Comparison of ENCODE assay signal across 21 mouse cellular contexts in genomic region chr13:85359621-85360020, GRCm38 (mm10).
DNase-seq lines count a peak whose midpoint lies in the region; ATAC-seq and TF ChIP-seq lines count a peak whose summit lies in the region.
"Had no signal": no experiment of that assay in that cellular context is flagged by ENCODE, and none has a peak within 500 bp of the region (broad histone marks: within the 10 kb centered on the region; RNA-seq: fewer than 3 reads in every experiment).

No protein-coding gene starts in this region.

- H3K4me1 ChIP-seq in embryonic fibroblast, embryonic 13.5 days (ENCODE audit: control insufficient read depth, insufficient read depth, low read length): peaks cover 5% of the 10 kb centered on the region
- H3K4me1 ChIP-seq: embryonic facial prominence, embryonic 10.5 days; forebrain, embryonic 15.5 days; heart, embryonic 12.5 days; hindbrain, embryonic 10.5 days; hindbrain, embryonic 15.5 days had no signal

- peak; percentile 50; the same call in 1 of the 2 replicates for ATAC-seq in frontal cortex, adult (ENCODE audit: low TSS enrichment)
- peak; percentile 34 for ATAC-seq in activated CD4-positive, CD25-positive, alpha-beta regulatory T cell, adult 4 months
- ATAC-seq: forebrain, embryonic 15.5 days; intestine, postnatal 0 days had no signal

- no peak for TF ChIP-seq CTCF in embryonic fibroblast, embryonic 13.5 days (IDR thresholded peaks at IDR 0.05; ENCODE audit: borderline replicate concordance, insufficient read depth, low read length)

- H3K36me3 ChIP-seq in myocyte (ENCODE audit: control insufficient read depth, insufficient read depth): no peaks in the 10 kb centered on the region
- H3K36me3 ChIP-seq: embryonic facial prominence, embryonic 10.5 days; forebrain, embryonic 15.5 days; heart, embryonic 12.5 days; hindbrain, embryonic 10.5 days; hindbrain, embryonic 15.5 days had no signal

- no peaks in the 10 kb centered on the region for H3K27me3 ChIP-seq in myocyte (ENCODE audit: control insufficient read depth, insufficient read depth, insufficient read length)
- H3K27me3 ChIP-seq: forebrain, embryonic 15.5 days; heart, embryonic 12.5 days; hindbrain, embryonic 15.5 days; Patski had no signal

- H3K79me2 ChIP-seq in myocyte (ENCODE audit: control insufficient read depth, insufficient read depth): no peaks in the 10 kb centered on the region

- DNase-seq in frontal cortex, postnatal 14 days (ENCODE audit: low spot score in 2 of 2): no peak
- no peak for DNase-seq in cerebellum, adult 11-12 months
- DNase-seq in layer of hippocampus, adult 18-20 months (ENCODE audit: low spot score in 2 of 2): no peak
- no peak for DNase-seq in right cerebral cortex, postnatal 14 days
- DNase-seq: adrenal gland, adult 8-10 months; adrenal gland, postnatal 36 days; cerebellum, adult 2 months; cerebellum, postnatal 10 days; gastrocnemius, postnatal 25 days had no signal

- no peak overlapping the region for H3K4me3 ChIP-seq in embryonic fibroblast, embryonic 13.5 days (ENCODE audit: insufficient read depth, low read length)
- H3K4me3 ChIP-seq in myocyte: no peak overlapping the region
- H3K4me3 ChIP-seq: embryonic facial prominence, embryonic 10.5 days; erythroblast, embryonic 14.5 days; forebrain, embryonic 15.5 days; heart, embryonic 12.5 days; hindbrain, embryonic 10.5 days; hindbrain, embryonic 15.5 days had no signal

- peak overlapping the region; percentile 100 for H3K27ac ChIP-seq in embryonic fibroblast, embryonic 13.5 days (ENCODE audit: insufficient read depth, low read length)
- H3K27ac ChIP-seq: embryonic facial prominence, embryonic 10.5 days; forebrain, embryonic 15.5 days; hindbrain, embryonic 10.5 days; hindbrain, embryonic 15.5 days had no signal

- peak overlapping the region; percentile 54 for H3K4me2 ChIP-seq in myocyte (ENCODE audit: low read depth)
- H3K4me2 ChIP-seq: forebrain, embryonic 15.5 days; heart, embryonic 12.5 days; hindbrain, embryonic 15.5 days had no signal

- TF ChIP-seq POLR2A in embryonic fibroblast, embryonic 13.5 days (IDR thresholded peaks at IDR 0.05; ENCODE audit: low read depth, low read length): no peak
- TF ChIP-seq POLR2A in myocyte (IDR thresholded peaks at IDR 0.05; ENCODE audit: insufficient read length, low read depth): no peak

- H3ac ChIP-seq in myocyte (ENCODE audit: control insufficient read depth, insufficient read length): no peak overlapping the region

TF ChIP-seq in myocyte, 11 proteins besides CTCF, POLR2A, EP300 and RAD21:
- TF ChIP-seq MAX (IDR thresholded peaks at IDR 0.05; ENCODE audit: low read depth) (no peak), USF1 (IDR thresholded peaks at IDR 0.05; ENCODE audit: low read depth) (no peak), E2F4 (IDR thresholded peaks at IDR 0.05; ENCODE audit: insufficient read depth) (no peak), CEBPB (IDR thresholded peaks at IDR 0.05; ENCODE audit: insufficient read depth, poor library complexity, severe bottlenecking) (no peak), MYOG (IDR thresholded peaks at IDR 0.05; ENCODE audit: control insufficient read depth in 1 of 3, insufficient read depth in 1 of 3, insufficient read length in 2 of 3, low read depth in 2 of 3) (no peak), SRF (IDR thresholded peaks at IDR 0.05; ENCODE audit: control insufficient read depth, insufficient read length, low read depth) (no peak), REST (IDR thresholded peaks at IDR 0.05; ENCODE audit: insufficient read depth, insufficient read length) (no peak), TCF3 (IDR thresholded peaks at IDR 0.05; ENCODE audit: insufficient read length, low read depth) (no peak), TCF12 (IDR thresholded peaks at IDR 0.05; ENCODE audit: insufficient read depth, poor library complexity, severe bottlenecking) (no peak), POLR2AphosphoS2 (IDR thresholded peaks at IDR 0.05; ENCODE audit: insufficient read length, low read depth) (no peak), MYOD1 (IDR thresholded peaks at IDR 0.05; ENCODE audit: control insufficient read depth in 1 of 3, insufficient read length in 2 of 3, low read depth in 2 of 3) (no peak)
TF ChIP-seq in myocyte: peak in this region for 0.
